Mouse (Mus musculus): ENCODE measurements around the gene Pcsk2.

The Pcsk2 gene

GRCm38 (mm10) chr2:143840895-143841294 lies 294.9 kb downstream of the Pcsk2 start:
- DNase-seq: no peak

- DNase-seq: no peak
These were observed 295.6 kb downstream of the Pcsk2 start for GRCm38 (mm10) chr2:143841536-143841935.

GRCm38 (mm10) chr2:143844779-143845178 lies 298.8 kb downstream of the Pcsk2 start:
- DNase-seq: no peak

- no peak for DNase-seq
These were observed 300.8 kb downstream of the Pcsk2 start for GRCm38 (mm10) chr2:143846799-143847198.

- DNase-seq: no peak
These were observed 301.3 kb downstream of the Pcsk2 start for GRCm38 (mm10) chr2:143847291-143847690.

GRCm38 (mm10) chr2:143851354-143852221 lies 305.6 kb downstream of the Pcsk2 start:
- DNase-seq: peak in 1 of 2 experiments; percentile 18

- DNase-seq: no peak
These were observed 306.6 kb downstream of the Pcsk2 start for GRCm38 (mm10) chr2:143852295-143853275.

- DNase-seq: no peak
These were observed 307.5 kb downstream of the Pcsk2 start for GRCm38 (mm10) chr2:143853447-143853846.

GRCm38 (mm10) chr2:143859166-143859565 lies 313.2 kb downstream of the Pcsk2 start:
- no peak for DNase-seq

- DNase-seq: peak; percentile 12
These were observed 316.7 kb downstream of the Pcsk2 start, which contains the start of gene Bfsp1 for GRCm38 (mm10) chr2:143862484-143863231. TSS of gene Bfsp1 (minus strand) at chr2:143863173.

GRCm38 (mm10) chr2:143864600-143864999 lies 318.6 kb downstream of the Pcsk2 start:
- DNase-seq: no peak
